23 mouse cellular contexts compared by ENCODE assay signal in the genomic region with DNA sequence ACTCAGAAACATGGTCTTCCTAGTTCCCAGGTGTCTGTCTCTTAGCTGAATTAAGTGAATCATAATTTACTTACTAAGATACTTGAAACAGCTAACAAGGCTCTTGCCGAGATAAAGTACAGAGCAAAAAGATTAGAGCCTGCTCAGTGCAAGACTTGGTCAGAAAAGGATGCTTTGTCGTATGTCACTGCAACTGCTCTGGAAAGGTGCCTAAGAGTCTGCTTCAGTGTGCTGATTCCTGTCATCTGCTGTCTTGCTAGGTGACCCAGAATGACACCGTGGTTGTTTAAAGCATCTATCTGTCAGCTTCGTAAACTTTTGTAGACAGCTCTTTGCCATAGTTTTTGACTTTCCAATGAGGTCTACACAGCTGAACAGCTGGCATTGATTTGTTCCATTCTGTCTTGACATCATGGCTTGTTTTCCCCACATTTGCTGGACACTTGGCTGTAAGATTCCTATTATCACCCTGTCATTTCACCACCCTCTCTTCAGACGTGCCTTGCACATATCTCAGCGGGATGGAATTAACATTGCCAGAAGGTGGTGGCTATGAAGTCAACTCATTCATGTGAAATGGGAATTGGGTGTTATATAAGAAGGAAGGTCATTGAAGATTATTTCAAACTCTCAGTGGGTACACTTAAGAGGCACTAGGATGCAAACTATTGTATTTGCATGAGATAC.
DNase-seq lines count a peak whose midpoint lies in the region; ATAC-seq and TF ChIP-seq lines count a peak whose summit lies in the region.
"Had no signal": no experiment of that assay in that cellular context is flagged by ENCODE, and none has a peak within 500 bp of the region (broad histone marks: within the 10 kb centered on the region; RNA-seq: fewer than 3 reads in every experiment).

No protein-coding gene starts in this region.

- H3K4me2 ChIP-seq in hindbrain, embryonic 12.5 days (replicated peaks), result no peak overlapping the region
- H3K4me2 ChIP-seq: embryonic facial prominence, embryonic 13.5 days; liver, embryonic 11.5 days; midbrain, embryonic 15.5 days; neural tube, embryonic 15.5 days had no signal

- 10% methylated on average over 6 of the region's 6 CpGs for WGBS in cerebellum, adult 2 months
- WGBS in hindbrain, embryonic 10.5 days, result 53% methylated on average over 6 of the region's 6 CpGs
- 56% methylated on average over 6 of the region's 6 CpGs for whole genome bisulfite sequencing in hindbrain, embryonic 12.5 days

- H3K4me1 ChIP-seq in cerebellum, adult 2 months (ENCODE audit: control insufficient read depth, insufficient read depth, low read length), result peaks cover 4% of the 10 kb centered on the region; the same call in 1 of the 2 replicates
- H3K4me1 ChIP-seq in hindbrain, embryonic 10.5 days (replicated peaks), result 0 out of 2 replicates have a peak, but pooled peaks cover 4% of the 10 kb centered on the region
- no peaks in the 10 kb centered on the region for H3K4me1 ChIP-seq in hindbrain, embryonic 12.5 days
- H3K4me1 ChIP-seq: heart, embryonic 10.5 days; megakaryocyte, embryonic 14.5 days had no signal

- no peak overlapping the region for H3K9ac ChIP-seq in hindbrain, embryonic 12.5 days
- H3K9ac ChIP-seq: embryonic facial prominence, embryonic 13.5 days; midbrain, embryonic 15.5 days; neural tube, embryonic 15.5 days had no signal

- no peaks in the 10 kb centered on the region for H3K9me3 ChIP-seq in hindbrain, embryonic 10.5 days
- H3K9me3 ChIP-seq in hindbrain, embryonic 12.5 days (replicated peaks), result no peaks in the 10 kb centered on the region
- H3K9me3 ChIP-seq: embryonic facial prominence, embryonic 13.5 days; G1E; heart, embryonic 10.5 days; midbrain, embryonic 15.5 days; neural tube, embryonic 15.5 days had no signal

- no peak for ATAC-seq in hindbrain, embryonic 12.5 days (ENCODE audit: low FRiP score)
- ATAC-seq: inflammation-experienced regulatory T-cells, adult 6 months; midbrain, embryonic 15.5 days had no signal

- H3K36me3 ChIP-seq in hindbrain, embryonic 10.5 days, result no peaks in the 10 kb centered on the region
- H3K36me3 ChIP-seq in hindbrain, embryonic 12.5 days, result no peaks in the 10 kb centered on the region
- H3K36me3 ChIP-seq: embryonic facial prominence, embryonic 13.5 days; G1E; heart, embryonic 10.5 days; midbrain, embryonic 15.5 days; neural tube, embryonic 15.5 days had no signal

- TF ChIP-seq CTCF in cerebellum, adult 2 months (IDR thresholded peaks at IDR 0.05; ENCODE audit: borderline replicate concordance, insufficient read depth, low read depth, low read length), result no peak

- no peak for TF ChIP-seq POLR2A in cerebellum, adult 2 months (IDR thresholded peaks at IDR 0.05; ENCODE audit: borderline replicate concordance, insufficient read depth, low read length)

- DNase-seq in cerebellum, adult 2 months, result peak; percentile 20 to 49
- DNase-seq in cerebellum, postnatal 4 days (ENCODE audit: low spot score in 2 of 2), result no peak
- DNase-seq in hindbrain, embryonic 10.5 days (ENCODE audit: low spot score), result peak; percentile 18
- peak; percentile 39 for DNase-seq in Muller cell, postnatal 12 days (ENCODE audit: inconsistent ontology term)
- DNase-seq in cerebellum, postnatal 10 days, result peak; percentile 36 to 48
- DNase-seq in adrenal gland, adult 2 months, result no peak
- DNase-seq: adrenal gland, postnatal 36 days; gastrocnemius, postnatal 14 days; heart, postnatal 10 days; kidney, adult 8-10 months; kidney, postnatal 25 days; lung, adult 2 months; right cerebral cortex, postnatal 14 days; thymus, postnatal 36 days had no signal

- no peak overlapping the region for H3K27ac ChIP-seq in cerebellum, adult 2 months (ENCODE audit: insufficient read depth, low read length)
- no peak overlapping the region for H3K27ac ChIP-seq in hindbrain, embryonic 10.5 days
- no peak overlapping the region for H3K27ac ChIP-seq in hindbrain, embryonic 12.5 days
- H3K27ac ChIP-seq: embryonic facial prominence, embryonic 13.5 days; heart, embryonic 10.5 days; midbrain, embryonic 15.5 days; neural tube, embryonic 15.5 days had no signal

- no peak overlapping the region for H3K4me3 ChIP-seq in cerebellum, adult 2 months (replicated peaks; ENCODE audit: insufficient read depth, low read depth, low read length)
- no peak overlapping the region for H3K4me3 ChIP-seq in hindbrain, embryonic 10.5 days
- no peak overlapping the region for H3K4me3 ChIP-seq in hindbrain, embryonic 12.5 days
- H3K4me3 ChIP-seq: embryonic facial prominence, embryonic 13.5 days; heart, embryonic 10.5 days; megakaryocyte, embryonic 14.5 days; midbrain, embryonic 15.5 days; neural tube, embryonic 15.5 days had no signal

- no peaks in the 10 kb centered on the region for H3K27me3 ChIP-seq in cerebellum, adult 2 months (ENCODE audit: control insufficient read depth, insufficient read depth, low read length)
- no peaks in the 10 kb centered on the region for H3K27me3 ChIP-seq in hindbrain, embryonic 10.5 days (ENCODE audit: insufficient read depth, poor library complexity, severe bottlenecking)
- no peaks in the 10 kb centered on the region for H3K27me3 ChIP-seq in hindbrain, embryonic 12.5 days
- H3K27me3 ChIP-seq: embryonic facial prominence, embryonic 13.5 days; megakaryocyte, embryonic 14.5 days; midbrain, embryonic 15.5 days; neural tube, embryonic 15.5 days had no signal

Comparison
In these comparisons a context has a peak if more than half of its experiments do, and no peak if none do; other contexts are left out.
1. DNase-seq: peak in cerebellum, adult 2 months (2 of 2), hindbrain, embryonic 10.5 days (single experiment), Muller cell, postnatal 12 days (single experiment) and cerebellum, postnatal 10 days (2 of 2); none in cerebellum, postnatal 4 days (0 of 2) and adrenal gland, adult 2 months (single experiment).